Mouse (Mus musculus) bone marrow macrophage, adult 2 months (primary cell): ENCODE measurements around the gene Crot.

ENCODE experiments used
- CTCF ChIP-seq: IDR thresholded peaks from 2 replicates; pipeline ENCODE4 v1.5.1; 2012; ENCODE audit warnings: low read depth, mild to moderate bottlenecking, low read length, moderate library complexity
- POLR2A ChIP-seq: IDR thresholded peaks from 2 replicates; pipeline ENCODE4 v1.6.1; 2012; ENCODE audit warnings: mild to moderate bottlenecking, low read depth, low read length, borderline replicate concordance

DNA sequence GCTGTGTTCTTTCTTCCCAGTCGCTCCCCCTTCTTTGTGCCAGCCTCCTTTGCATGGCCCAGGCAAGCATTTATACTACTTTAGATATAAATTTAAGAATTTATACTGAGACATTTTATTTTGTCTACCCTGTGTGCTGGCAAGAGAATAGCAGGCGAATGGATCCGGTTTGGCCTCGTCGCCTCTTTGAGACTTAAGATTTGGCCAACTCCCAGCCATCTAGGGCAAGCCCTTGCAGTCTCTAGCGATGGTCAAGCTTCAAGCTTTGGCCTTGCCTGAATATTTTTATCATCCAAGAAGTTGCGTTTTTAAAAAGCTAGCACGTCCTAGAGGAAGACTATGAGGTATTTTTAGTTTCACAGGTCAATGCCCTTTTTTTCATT lies 380 bp upstream of the Crot start:
- no peak for TF ChIP-seq CTCF
- no peak for TF ChIP-seq POLR2A
